Mouse (Mus musculus): ENCODE measurements at regions not wholly inside any gene's neighbourhood (a gene's known extent, or its start where the extent isn't known, plus 50 kb on each side); places are given as distances from the start of the nearest gene placed in this dataset.

GRCm38 (mm10) chr6:91615022-91615421, 68.8 kb upstream of the Slc6a6 start:
- Histone ChIP-seq H3K9me3 (ENCODE audit: control insufficient read depth, low read length) (no peaks in the 10 kb centered on the region), H3K27me3 (ENCODE audit: control insufficient read depth, insufficient read depth, low read depth, low read length) (no peaks in the 10 kb centered on the region), H3K9ac (ENCODE audit: low read length) (no peak overlapping the region), H3K4me1 (replicated peaks; ENCODE audit: control insufficient read depth, insufficient read depth, low read length) (peaks cover 13% of the 10 kb centered on the region), H3K4me2 (ENCODE audit: low read depth, low read length) (no peak overlapping the region), H3K27ac (ENCODE audit: low read length) (no peak overlapping the region), H3K36me3 (ENCODE audit: control insufficient read depth, insufficient read depth, low read length) (no peaks in the 10 kb centered on the region), H3K4me3 (ENCODE audit: low read length) (no peak overlapping the region)
- 86% methylated on average over 2 of the region's 2 CpGs for WGBS
- no peak for ATAC-seq (ENCODE audit: low read depth)

- Histone ChIP-seq H3K27ac (ENCODE audit: low read length) (peak overlapping the region; percentile 83), H3K27me3 (ENCODE audit: control insufficient read depth, insufficient read depth, low read depth, low read length) (no peaks in the 10 kb centered on the region), H3K4me3 (ENCODE audit: low read length) (peak overlapping the region; percentile 47), H3K9me3 (ENCODE audit: control insufficient read depth, low read length) (no peaks in the 10 kb centered on the region), H3K9ac (ENCODE audit: low read length) (peak overlapping the region; percentile 70), H3K36me3 (ENCODE audit: control insufficient read depth, insufficient read depth, low read length) (no peaks in the 10 kb centered on the region), H3K4me1 (replicated peaks; ENCODE audit: control insufficient read depth, insufficient read depth, low read length) (peaks cover 13% of the 10 kb centered on the region), H3K4me2 (ENCODE audit: low read depth, low read length) (peak overlapping the region; percentile 69)
- ATAC-seq (ENCODE audit: low read depth) = peak; percentile 78
- WGBS = 49% methylated on average over 7 of the region's 7 CpGs
Measured at GRCm38 (mm10) chr6:91616541-91616940, 67.3 kb upstream of the Slc6a6 start.

- peak overlapping the region; percentile 83 for H3K27ac ChIP-seq (ENCODE audit: low read length)
- 1% methylated on average over 13 of the region's 13 CpGs for WGBS
- H3K9me3 ChIP-seq (ENCODE audit: control insufficient read depth, low read length) = no peaks in the 10 kb centered on the region
- H3K27me3 ChIP-seq (ENCODE audit: control insufficient read depth, insufficient read depth, low read depth, low read length) = no peaks in the 10 kb centered on the region
- H3K36me3 ChIP-seq (ENCODE audit: control insufficient read depth, insufficient read depth, low read length) = no peaks in the 10 kb centered on the region
- peaks cover 13% of the 10 kb centered on the region for H3K4me1 ChIP-seq (replicated peaks; ENCODE audit: control insufficient read depth, insufficient read depth, low read length)
- H3K4me3 ChIP-seq (ENCODE audit: low read length) = peak overlapping the region; percentile 47
- H3K4me2 ChIP-seq (ENCODE audit: low read depth, low read length) = peak overlapping the region; percentile 69
- H3K9ac ChIP-seq (ENCODE audit: low read length) = peak overlapping the region; percentile 70
- peak; percentile 95 for ATAC-seq (ENCODE audit: low read depth)
Measured at GRCm38 (mm10) chr6:91617031-91617596, 66.7 kb upstream of the Slc6a6 start.

- Histone ChIP-seq H3K4me1 (replicated peaks; ENCODE audit: control insufficient read depth, insufficient read depth, low read length) (peaks cover 13% of the 10 kb centered on the region), H3K36me3 (ENCODE audit: control insufficient read depth, insufficient read depth, low read length) (no peaks in the 10 kb centered on the region), H3K4me3 (ENCODE audit: low read length) (no peak overlapping the region), H3K27me3 (ENCODE audit: control insufficient read depth, insufficient read depth, low read depth, low read length) (no peaks in the 10 kb centered on the region), H3K27ac (ENCODE audit: low read length) (peak overlapping the region; percentile 14; the same call in 1 of the 2 replicates), H3K9ac (ENCODE audit: low read length) (peak overlapping the region; percentile 45), H3K9me3 (ENCODE audit: control insufficient read depth, low read length) (no peaks in the 10 kb centered on the region), H3K4me2 (ENCODE audit: low read depth, low read length) (peak overlapping the region; percentile 69; the same call in 1 of the 2 replicates)
- 69% methylated on average over 10 of the region's 10 CpGs for WGBS
- peak; percentile 4; the same call in 1 of the 2 replicates for ATAC-seq (ENCODE audit: low read depth)
Measured at GRCm38 (mm10) chr6:91617685-91618084, 66.2 kb upstream of the Slc6a6 start.

- WGBS = 86% methylated on average over 6 of the region's 6 CpGs
- H3K4me1 ChIP-seq (replicated peaks; ENCODE audit: control insufficient read depth, insufficient read depth, low read length) = peaks cover 13% of the 10 kb centered on the region
Measured at GRCm38 (mm10) chr6:91619009-91619408, 64.8 kb upstream of the Slc6a6 start.

GRCm38 (mm10) chr6:91619735-91620732, 63.8 kb upstream of the Slc6a6 start:
- H3K9ac ChIP-seq (ENCODE audit: low read length) = no peak overlapping the region
- no peak overlapping the region for H3K27ac ChIP-seq (ENCODE audit: low read length)
- H3K9me3 ChIP-seq (ENCODE audit: control insufficient read depth, low read length) = no peaks in the 10 kb centered on the region
- H3K4me1 ChIP-seq (replicated peaks; ENCODE audit: control insufficient read depth, insufficient read depth, low read length) = peaks cover 13% of the 10 kb centered on the region
- no peak for ATAC-seq (ENCODE audit: low read depth)
- no peak overlapping the region for H3K4me3 ChIP-seq (ENCODE audit: low read length)
- 71% methylated on average over 13 of the region's 13 CpGs for WGBS
- no peaks in the 10 kb centered on the region for H3K36me3 ChIP-seq (ENCODE audit: control insufficient read depth, insufficient read depth, low read length)
- no peaks in the 10 kb centered on the region for H3K27me3 ChIP-seq (ENCODE audit: control insufficient read depth, insufficient read depth, low read depth, low read length)
- H3K4me2 ChIP-seq (ENCODE audit: low read depth, low read length) = no peak overlapping the region

More at GRCm38 (mm10) chr6:91619009-91619408, 64.8 kb upstream of the Slc6a6 start:
- no peak overlapping the region for H3K4me2 ChIP-seq (ENCODE audit: low read depth, low read length)
- no peak overlapping the region for H3K9ac ChIP-seq (ENCODE audit: low read length)
- H3K36me3 ChIP-seq (ENCODE audit: control insufficient read depth, insufficient read depth, low read length) = no peaks in the 10 kb centered on the region
- H3K27me3 ChIP-seq (ENCODE audit: control insufficient read depth, insufficient read depth, low read depth, low read length) = no peaks in the 10 kb centered on the region
- H3K4me3 ChIP-seq (ENCODE audit: low read length) = no peak overlapping the region
- no peak for ATAC-seq (ENCODE audit: low read depth)
- H3K9me3 ChIP-seq (ENCODE audit: control insufficient read depth, low read length) = no peaks in the 10 kb centered on the region
- no peak overlapping the region for H3K27ac ChIP-seq (ENCODE audit: low read length)

- Histone ChIP-seq H3K9me3 (ENCODE audit: control insufficient read depth, low read length) (no peaks in the 10 kb centered on the region), H3K36me3 (ENCODE audit: control insufficient read depth, insufficient read depth, low read length) (no peaks in the 10 kb centered on the region), H3K27me3 (ENCODE audit: control insufficient read depth, insufficient read depth, low read depth, low read length) (no peaks in the 10 kb centered on the region), H3K9ac (ENCODE audit: low read length) (no peak overlapping the region), H3K4me3 (ENCODE audit: low read length) (no peak overlapping the region), H3K4me1 (replicated peaks; ENCODE audit: control insufficient read depth, insufficient read depth, low read length) (peaks cover 10% of the 10 kb centered on the region), H3K27ac (ENCODE audit: low read length) (no peak overlapping the region), H3K4me2 (ENCODE audit: low read depth, low read length) (no peak overlapping the region)
- WGBS = 82% methylated on average over 3 of the region's 3 CpGs
- ATAC-seq (ENCODE audit: low read depth) = no peak
Measured at GRCm38 (mm10) chr6:91621437-91621836, 62.4 kb upstream of the Slc6a6 start.

GRCm38 (mm10) chr6:91622425-91622824, 61.4 kb upstream of the Slc6a6 start:
- Histone ChIP-seq H3K27me3 (ENCODE audit: control insufficient read depth, insufficient read depth, low read depth, low read length) (no peaks in the 10 kb centered on the region), H3K9me3 (ENCODE audit: control insufficient read depth, low read length) (no peaks in the 10 kb centered on the region), H3K4me1 (replicated peaks; ENCODE audit: control insufficient read depth, insufficient read depth, low read length) (peaks cover 2% of the 10 kb centered on the region), H3K4me2 (ENCODE audit: low read depth, low read length) (no peak overlapping the region), H3K36me3 (ENCODE audit: control insufficient read depth, insufficient read depth, low read length) (no peaks in the 10 kb centered on the region), H3K9ac (ENCODE audit: low read length) (no peak overlapping the region), H3K27ac (ENCODE audit: low read length) (no peak overlapping the region), H3K4me3 (ENCODE audit: low read length) (no peak overlapping the region)
- 34% methylated on average over 3 of the region's 3 CpGs for WGBS
- no peak for ATAC-seq (ENCODE audit: low read depth)

- Histone ChIP-seq H3K4me3 (ENCODE audit: low read length) (no peak overlapping the region), H3K4me1 (replicated peaks; ENCODE audit: control insufficient read depth, insufficient read depth, low read length) (no peaks in the 10 kb centered on the region), H3K4me2 (ENCODE audit: low read depth, low read length) (no peak overlapping the region), H3K27me3 (ENCODE audit: control insufficient read depth, insufficient read depth, low read depth, low read length) (no peaks in the 10 kb centered on the region), H3K9me3 (ENCODE audit: control insufficient read depth, low read length) (no peaks in the 10 kb centered on the region), H3K27ac (ENCODE audit: low read length) (no peak overlapping the region), H3K36me3 (ENCODE audit: control insufficient read depth, insufficient read depth, low read length) (no peaks in the 10 kb centered on the region), H3K9ac (ENCODE audit: low read length) (no peak overlapping the region)
- 78% methylated on average over 4 of the region's 4 CpGs for WGBS
- ATAC-seq (ENCODE audit: low read depth) = no peak
Measured at GRCm38 (mm10) chr6:91623646-91624045, 60.2 kb upstream of the Slc6a6 start.

Measured in lung, embryonic 16.5 days (tissue).